Comparison of ENCODE assay signal across 10 mouse cellular contexts in genomic region chr7:134077684-134078083, GRCm38 (mm10).
"Had no signal": no experiment of that assay in that cellular context is flagged by ENCODE, and none has a peak within 500 bp of the region (broad histone marks: within the 10 kb centered on the region; RNA-seq: fewer than 3 reads in every experiment).

No protein-coding gene starts in this region.

- DNase-seq: kidney, adult 8-10 months; kidney, postnatal 25 days; liver; liver, embryonic 13.5 days; liver, postnatal 0 days; lung, postnatal 14 days; thymus, postnatal 4 days had no signal

- ATAC-seq: inflammation-experienced regulatory T-cells, adult 6 months; intestine, postnatal 0 days; liver, postnatal 0 days; midbrain, embryonic 16.5 days had no signal
